Mouse (Mus musculus) hindbrain, embryonic 13.5 days (tissue): ENCODE measurements at regions not wholly inside any gene's neighbourhood (a gene's known extent, or its start where the extent isn't known, plus 50 kb on each side); places are given as distances from the start of the nearest gene placed in this dataset.
"Not testable (repeated sequence)": the region's sequence is repeated elsewhere in the genome, so short reads cannot be mapped to it uniquely, and the experiment has no call there.

Experiments used
- ATAC-seq: fragments of 200-750 bp; cut with Nextera tagmentation; 2 replicates; pipeline ENCODE4 v1.8.0; 2017; ENCODE audit warnings: moderate TSS enrichment; ENCODE audit not compliant: low FRiP score
- H3K27ac ChIP-seq: fragments of 300-500 bp; sonication (generic); 2 replicates; pipeline ENCODE4 v1.5.1; 2015; ENCODE audit warnings: inconsistent platforms, mild to moderate bottlenecking, moderate library complexity
- H3K27me3 ChIP-seq: fragments of 300-500 bp; sonication (generic); 2 replicates; pipeline ENCODE4 v1.6.1; 2015; ENCODE audit warnings: mild to moderate bottlenecking, inconsistent platforms
- H3K36me3 ChIP-seq: fragments of 300-500 bp; sonication (generic); 2 replicates; pipeline ENCODE4 v1.6.1; 2015; ENCODE audit warnings: mild to moderate bottlenecking, inconsistent platforms
- H3K4me1 ChIP-seq: fragments of 300-500 bp; sonication (generic); replicated peaks from 2 replicates; pipeline ENCODE4 v1.6.1; 2015; ENCODE audit warnings: inconsistent platforms
- H3K4me2 ChIP-seq: fragments of 300-500 bp; sonication (generic); 2 replicates; pipeline ENCODE4 v1.6.1; 2015; ENCODE audit warnings: inconsistent platforms, mild to moderate bottlenecking, moderate library complexity
- H3K4me3 ChIP-seq: fragments of 300-500 bp; sonication (generic); 2 replicates; pipeline ENCODE4 v1.5.1; 2015; ENCODE audit warnings: mild to moderate bottlenecking, inconsistent platforms
- H3K9ac ChIP-seq: fragments of 300-500 bp; sonication (generic); 2 replicates; pipeline ENCODE4 v1.6.1; 2015; ENCODE audit warnings: mild to moderate bottlenecking, inconsistent platforms
- H3K9me3 ChIP-seq: fragments of 300-500 bp; sonication (generic); 2 replicates; pipeline ENCODE4 v1.6.1; 2016; ENCODE audit warnings: inconsistent platforms
- WGBS: fragments of 180-500 bp; shearing (Covaris S2); methylation state at CpG from one replicate; pipeline ENCODE4 v1.1.7; 2015; 5-methylcytosine and 5-hydroxymethylcytosine counted together

DNA sequence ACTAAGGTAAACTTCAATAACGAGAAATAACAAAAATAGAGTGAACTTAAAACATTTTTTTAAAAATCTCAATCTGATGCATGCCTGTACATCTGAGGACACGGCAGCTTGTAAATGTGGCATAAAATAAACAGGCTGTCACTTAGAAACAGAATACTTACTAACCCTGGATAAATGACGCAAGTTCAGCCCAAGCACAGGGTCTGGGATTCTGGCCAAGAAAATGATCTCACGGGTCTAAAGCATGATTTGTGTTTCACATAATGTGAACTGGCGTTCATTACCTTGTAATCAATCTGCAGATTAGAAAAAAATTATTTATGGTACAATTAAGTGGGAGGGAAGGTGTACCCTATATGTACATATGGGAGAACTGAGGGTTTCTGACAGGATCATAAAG, 512.1 kb upstream of the Vrk2 start:
- ATAC-seq = no peak
- Histone ChIP-seq H3K4me1 (no peaks in the 10 kb centered on the region), H3K9me3 (no peaks in the 10 kb centered on the region), H3K27me3 (no peaks in the 10 kb centered on the region), H3K9ac (no peak overlapping the region), H3K4me3 (no peak overlapping the region), H3K4me2 (no peak overlapping the region), H3K36me3 (no peaks in the 10 kb centered on the region), H3K27ac (no peak overlapping the region)
- 69% methylated on average over 5 of the region's 5 CpGs for WGBS

DNA sequence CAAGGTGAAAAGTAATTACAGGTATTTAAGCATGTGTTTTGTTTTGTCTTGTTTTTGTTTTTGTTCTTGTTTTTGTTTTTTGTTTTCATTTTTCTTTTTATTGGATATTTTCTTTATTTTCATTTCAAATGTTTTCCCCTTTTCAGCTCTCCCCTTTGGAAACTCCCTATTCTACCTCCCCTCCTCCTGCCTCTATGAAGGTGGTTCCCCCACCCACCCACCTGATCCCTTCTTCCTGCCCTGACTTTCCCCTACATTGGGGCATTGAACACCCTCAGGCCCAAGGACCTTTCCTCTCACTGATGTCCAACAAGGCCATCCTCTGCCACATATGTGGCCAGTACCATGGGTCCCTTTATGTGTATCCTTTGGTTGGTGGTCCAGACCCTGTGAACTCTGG, 509.1 kb upstream of the Vrk2 start:
- H3K27me3 ChIP-seq = no peaks in the 10 kb centered on the region
- H3K27ac ChIP-seq = no peak overlapping the region
- H3K9ac ChIP-seq = no peak overlapping the region
- no peaks in the 10 kb centered on the region for H3K36me3 ChIP-seq
- no peak overlapping the region for H3K4me2 ChIP-seq
- no peak for ATAC-seq
- no peak overlapping the region for H3K4me3 ChIP-seq
- H3K4me1 ChIP-seq = no peaks in the 10 kb centered on the region
- no peaks in the 10 kb centered on the region for H3K9me3 ChIP-seq

DNA sequence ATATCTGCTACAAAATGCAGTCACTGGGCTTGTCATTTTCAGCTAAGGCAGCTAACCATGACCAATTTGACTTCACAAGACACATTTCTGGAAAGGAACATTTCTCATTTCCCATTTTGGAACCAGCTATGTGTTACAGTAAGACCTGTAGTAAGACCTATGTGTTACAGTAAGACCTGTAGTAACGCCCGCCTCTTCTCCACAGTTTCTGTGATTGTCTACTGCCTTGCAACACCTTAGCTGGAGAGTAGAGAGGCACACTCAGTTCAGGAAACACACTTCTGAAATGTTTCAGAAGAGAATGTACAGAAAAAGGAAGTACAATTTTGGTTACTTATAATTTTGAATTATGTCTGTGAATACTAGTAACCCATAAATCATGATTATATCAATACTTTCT, 508.2 kb upstream of the Vrk2 start:
- WGBS = 99% methylated on average over 2 of the region's 2 CpGs
- no peaks in the 10 kb centered on the region for H3K36me3 ChIP-seq
- H3K9me3 ChIP-seq = no peaks in the 10 kb centered on the region
- ATAC-seq = no peak
- H3K27ac ChIP-seq = no peak overlapping the region
- H3K9ac ChIP-seq = no peak overlapping the region
- H3K4me2 ChIP-seq = no peak overlapping the region
- no peak overlapping the region for H3K4me3 ChIP-seq
- H3K27me3 ChIP-seq = no peaks in the 10 kb centered on the region
- H3K4me1 ChIP-seq = no peaks in the 10 kb centered on the region

DNA sequence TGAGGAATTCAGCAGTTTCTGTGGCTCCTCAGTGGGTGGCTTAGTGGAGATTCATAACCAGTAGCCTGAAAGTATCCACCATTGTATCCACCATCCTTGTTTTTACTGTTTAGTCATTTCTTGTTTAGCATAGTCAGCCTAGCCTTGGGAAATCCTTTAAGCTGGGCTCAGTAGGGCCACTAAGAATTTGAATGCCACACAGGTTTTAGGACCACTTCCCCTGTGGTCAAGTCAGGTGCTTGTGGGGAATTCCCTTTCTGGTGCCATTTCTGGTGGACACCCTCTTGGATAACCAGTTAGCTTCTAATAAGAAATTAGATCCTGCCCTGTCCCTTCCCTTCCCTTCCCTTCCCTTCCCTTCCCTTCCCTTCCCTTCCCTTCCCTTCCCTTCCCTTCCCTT, 502.8 kb upstream of the Vrk2 start:
- no peaks in the 10 kb centered on the region for H3K36me3 ChIP-seq
- H3K27me3 ChIP-seq = no peaks in the 10 kb centered on the region
- H3K4me3 ChIP-seq = no peak overlapping the region
- no peaks in the 10 kb centered on the region for H3K9me3 ChIP-seq
- no peak overlapping the region for H3K9ac ChIP-seq
- no peak for ATAC-seq
- H3K4me2 ChIP-seq = no peak overlapping the region
- no peaks in the 10 kb centered on the region for H3K4me1 ChIP-seq
- no peak overlapping the region for H3K27ac ChIP-seq

DNA sequence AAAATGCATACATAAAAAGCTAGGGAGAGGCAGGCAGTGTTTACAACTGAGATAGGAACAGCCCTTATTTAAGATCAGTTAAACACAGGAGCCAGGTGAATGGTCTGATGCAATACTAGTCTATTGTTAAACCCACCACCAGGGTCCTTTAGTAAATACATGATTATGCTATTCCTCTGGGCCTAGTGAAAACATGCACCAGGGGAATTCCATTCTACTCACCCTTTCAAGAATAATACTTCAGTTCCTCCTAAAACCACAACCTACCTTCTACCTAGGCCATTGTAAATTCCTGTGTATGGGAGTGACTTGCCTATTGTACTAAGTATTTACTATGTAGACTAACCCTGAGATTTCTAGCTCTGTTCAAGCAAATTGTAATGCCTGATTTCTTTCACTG, 501.7 kb upstream of the Vrk2 start:
- H3K27ac ChIP-seq, H3K9ac ChIP-seq, ATAC-seq, H3K4me1 ChIP-seq, H3K36me3 ChIP-seq, H3K27me3 ChIP-seq, H3K4me3 ChIP-seq, H3K4me2 ChIP-seq, H3K9me3 ChIP-seq: not testable (repeated sequence)

DNA sequence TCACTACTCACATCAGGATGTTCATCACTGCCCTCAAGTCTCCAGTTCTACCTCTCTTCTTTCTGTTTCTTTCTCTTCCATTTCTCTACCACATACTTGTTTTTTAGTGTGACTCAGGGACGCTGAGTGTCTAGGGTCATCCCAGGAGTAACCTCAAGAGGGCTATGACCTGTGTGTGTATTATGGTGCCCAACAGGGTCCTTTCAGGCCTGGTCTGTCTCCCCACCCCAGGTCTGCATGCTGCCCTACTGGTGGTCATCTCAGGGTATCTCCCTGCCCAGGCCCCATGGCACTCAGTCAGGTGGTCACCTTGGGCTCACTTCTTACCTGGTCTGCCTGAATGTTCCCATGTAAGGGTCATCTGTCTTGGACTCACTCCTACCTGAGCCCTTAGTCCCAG, 492.7 kb upstream of the Vrk2 start:
- Histone ChIP-seq H3K4me1 (no peaks in the 10 kb centered on the region), H3K36me3 (no peaks in the 10 kb centered on the region), H3K4me3 (no peak overlapping the region), H3K9ac (no peak overlapping the region), H3K9me3 (no peaks in the 10 kb centered on the region), H3K27me3 (no peaks in the 10 kb centered on the region), H3K4me2 (no peak overlapping the region), H3K27ac (no peak overlapping the region)
- WGBS = 87% methylated on average over 1 of the region's 1 CpGs
- no peak for ATAC-seq

DNA sequence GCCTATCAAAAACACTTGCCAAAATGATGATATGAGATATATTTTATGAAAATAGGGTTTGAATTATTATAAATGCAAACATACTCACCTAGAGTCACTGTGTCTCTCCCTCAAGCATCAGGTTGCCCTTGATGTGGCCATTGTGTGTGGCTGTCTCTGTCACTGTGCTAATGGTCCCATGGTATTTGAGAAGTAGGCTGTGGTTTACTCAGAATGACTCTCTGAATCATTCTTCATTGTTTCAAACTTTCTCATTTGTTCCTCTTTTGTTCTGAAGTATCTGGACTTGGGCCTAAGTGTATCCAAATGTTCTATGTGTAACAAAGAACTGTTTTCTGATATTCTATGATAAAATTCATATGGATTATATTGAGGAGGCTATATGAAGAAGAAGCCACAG, 487.4 kb upstream of the Vrk2 start:
- no peak for ATAC-seq
- H3K4me1 ChIP-seq = no peaks in the 10 kb centered on the region

DNA sequence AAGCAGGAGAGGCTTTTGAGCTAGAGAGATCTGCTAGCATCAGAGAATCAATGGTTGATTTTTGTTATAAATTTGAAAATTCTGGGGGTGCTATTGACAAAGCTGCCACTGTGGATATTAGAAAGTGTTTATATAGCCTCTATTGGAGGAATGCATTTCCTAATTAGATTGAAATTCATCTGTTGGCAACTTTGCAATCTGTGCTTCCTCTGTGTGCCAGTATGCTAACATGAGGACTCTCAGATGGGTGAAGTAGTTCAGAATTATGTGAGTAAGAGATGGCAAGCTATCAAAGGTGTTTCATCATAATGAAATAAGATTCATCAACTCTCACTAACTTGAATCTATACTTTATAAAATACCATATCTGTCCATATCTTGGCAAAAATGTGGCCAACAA, 476.6 kb upstream of the Vrk2 start:
- no peaks in the 10 kb centered on the region for H3K4me1 ChIP-seq
- no peaks in the 10 kb centered on the region for H3K9me3 ChIP-seq
- H3K36me3 ChIP-seq = no peaks in the 10 kb centered on the region
- no peak overlapping the region for H3K4me3 ChIP-seq
- H3K4me2 ChIP-seq = no peak overlapping the region
- no peak overlapping the region for H3K9ac ChIP-seq
- ATAC-seq = no peak
- no peak overlapping the region for H3K27ac ChIP-seq
- H3K27me3 ChIP-seq = no peaks in the 10 kb centered on the region

More for the DNA sequence above, 487.4 kb upstream of the Vrk2 start:
- Histone ChIP-seq H3K27ac (no peak overlapping the region), H3K9ac (no peak overlapping the region), H3K9me3 (no peaks in the 10 kb centered on the region), H3K4me3 (no peak overlapping the region), H3K4me2 (no peak overlapping the region), H3K36me3 (no peaks in the 10 kb centered on the region), H3K27me3 (no peaks in the 10 kb centered on the region)

DNA sequence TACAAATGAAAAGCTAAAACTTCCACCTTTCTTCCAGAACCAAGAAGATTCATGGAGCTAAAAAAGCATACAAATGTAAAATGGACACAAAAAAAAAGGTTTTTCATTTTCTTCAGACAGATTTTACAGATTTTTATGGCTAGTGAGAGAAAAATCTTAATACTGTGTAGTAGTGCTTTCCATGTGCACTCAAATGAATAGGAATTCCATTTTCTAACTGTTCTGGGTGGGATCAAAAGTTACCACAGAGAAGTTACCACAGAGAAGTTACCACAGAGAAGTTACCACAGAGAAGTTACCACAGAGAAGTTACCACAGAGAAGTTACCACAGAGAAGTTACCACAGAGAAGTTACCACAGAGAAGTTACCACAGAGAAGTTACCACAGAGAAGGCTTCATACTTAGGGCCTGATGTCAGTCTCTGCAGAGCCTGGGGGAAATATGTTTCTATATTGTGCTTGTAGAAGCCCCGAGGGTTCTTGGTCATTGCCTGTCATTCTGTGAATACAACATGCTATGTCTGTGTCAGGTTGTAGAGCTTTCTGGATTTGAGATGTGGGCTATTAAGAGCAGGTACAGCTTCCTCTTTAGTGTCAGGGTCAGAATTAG, 433.5 kb upstream of the Vrk2 start:
- WGBS = 88% methylated on average over 1 of the region's 1 CpGs

DNA sequence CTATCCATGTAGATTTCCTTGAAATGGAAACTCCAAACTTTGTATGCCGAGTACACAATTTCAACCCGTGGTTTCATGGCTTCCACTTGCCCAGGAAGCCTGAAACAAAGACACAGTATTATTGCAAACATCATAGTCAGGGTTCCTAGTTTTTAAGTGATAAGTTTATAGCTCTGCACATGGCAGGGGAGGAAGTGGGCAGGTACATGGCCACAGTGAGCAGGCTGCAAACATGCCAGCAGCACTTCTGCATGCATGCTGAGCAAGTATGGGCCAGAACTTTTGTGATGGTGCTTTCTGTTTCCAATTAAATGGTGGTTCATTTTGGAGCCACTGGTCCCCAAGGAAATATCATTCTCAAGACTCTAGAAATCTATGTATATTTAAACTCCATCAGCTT, 431.7 kb upstream of the Vrk2 start:
- 81% methylated on average over 2 of the region's 2 CpGs for WGBS
- Histone ChIP-seq H3K27ac (no peak overlapping the region), H3K9me3 (no peaks in the 10 kb centered on the region), H3K36me3 (no peaks in the 10 kb centered on the region), H3K27me3 (no peaks in the 10 kb centered on the region), H3K4me2 (no peak overlapping the region), H3K4me1 (no peaks in the 10 kb centered on the region), H3K4me3 (no peak overlapping the region), H3K9ac (no peak overlapping the region)
- ATAC-seq = no peak

More for the DNA sequence above, 433.5 kb upstream of the Vrk2 start:
- Histone ChIP-seq H3K4me3 (no peak overlapping the region), H3K36me3 (no peaks in the 10 kb centered on the region), H3K9me3 (no peaks in the 10 kb centered on the region), H3K4me1 (no peaks in the 10 kb centered on the region), H3K27me3 (no peaks in the 10 kb centered on the region), H3K27ac (no peak overlapping the region), H3K9ac (no peak overlapping the region), H3K4me2 (no peak overlapping the region)
- no peak for ATAC-seq

DNA sequence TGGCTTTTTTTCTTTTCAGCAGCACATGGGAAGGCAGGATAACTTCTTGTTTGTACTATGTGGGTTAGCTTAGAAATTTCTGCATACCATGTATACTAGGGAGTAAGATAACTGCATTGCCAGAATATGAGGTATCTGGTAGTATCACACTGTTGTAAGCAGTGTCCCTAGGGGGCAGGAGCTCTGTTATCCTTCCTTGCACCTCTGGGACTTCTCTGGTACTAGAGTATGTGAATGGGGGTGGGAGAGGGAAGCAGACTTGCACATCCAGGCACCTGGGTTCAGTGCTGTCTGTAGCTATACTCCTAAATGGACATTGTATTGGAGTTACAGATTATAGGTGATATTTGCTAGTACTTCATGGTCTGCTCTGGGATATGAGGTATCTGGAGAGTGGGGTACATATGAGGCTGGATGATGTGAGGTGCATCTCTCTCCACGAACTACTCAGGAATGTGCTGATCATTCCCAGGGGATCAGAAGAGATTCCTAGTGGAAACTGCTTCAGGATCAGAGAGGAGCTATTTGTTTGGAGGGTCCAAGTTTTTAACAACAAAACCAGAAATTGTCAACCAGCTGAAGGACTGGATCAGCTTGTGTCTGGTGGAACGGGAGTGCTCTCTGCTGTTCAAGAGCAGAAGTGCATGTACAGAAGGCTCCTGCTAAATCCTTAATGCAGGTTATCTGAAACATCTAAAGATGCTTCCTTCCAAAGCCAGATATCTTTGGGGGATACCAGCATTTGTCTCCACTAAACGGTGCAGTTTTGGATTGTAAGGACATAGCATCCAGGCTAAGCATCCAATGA, 402.7 kb upstream of the Vrk2 start:
- H3K27ac ChIP-seq = no peak overlapping the region

DNA sequence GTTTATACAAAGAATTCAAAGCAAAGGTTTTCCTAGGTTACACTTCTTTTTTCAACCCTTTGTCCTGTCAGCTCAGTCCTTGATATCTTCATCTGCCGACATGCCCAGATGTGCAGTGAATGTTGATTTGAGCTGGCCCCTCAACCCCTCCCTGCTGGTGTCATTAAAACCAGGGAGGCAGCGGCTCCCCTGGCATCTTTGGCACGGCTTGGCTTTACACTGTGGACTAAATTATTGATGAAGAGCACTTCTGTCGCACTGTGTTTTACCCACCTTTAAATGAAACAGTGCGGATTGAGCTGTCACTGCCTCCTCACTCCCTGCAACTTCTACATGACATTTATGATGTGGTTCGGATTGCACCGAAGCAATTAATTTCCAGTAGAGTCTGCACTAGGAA, 387.4 kb upstream of the Vrk2 start:
- ATAC-seq = peak; percentile 83

More for the DNA sequence above, 402.7 kb upstream of the Vrk2 start:
- ATAC-seq = peak; percentile 75
- WGBS = 28% methylated on average over 3 of the region's 3 CpGs
- H3K36me3 ChIP-seq = no peaks in the 10 kb centered on the region
- no peak overlapping the region for H3K9ac ChIP-seq
- no peaks in the 10 kb centered on the region for H3K27me3 ChIP-seq
- H3K4me1 ChIP-seq = peaks cover 7% of the 10 kb centered on the region; the same call in 1 of the 2 replicates
- no peak overlapping the region for H3K4me2 ChIP-seq
- no peaks in the 10 kb centered on the region for H3K9me3 ChIP-seq
- H3K4me3 ChIP-seq = no peak overlapping the region

DNA sequence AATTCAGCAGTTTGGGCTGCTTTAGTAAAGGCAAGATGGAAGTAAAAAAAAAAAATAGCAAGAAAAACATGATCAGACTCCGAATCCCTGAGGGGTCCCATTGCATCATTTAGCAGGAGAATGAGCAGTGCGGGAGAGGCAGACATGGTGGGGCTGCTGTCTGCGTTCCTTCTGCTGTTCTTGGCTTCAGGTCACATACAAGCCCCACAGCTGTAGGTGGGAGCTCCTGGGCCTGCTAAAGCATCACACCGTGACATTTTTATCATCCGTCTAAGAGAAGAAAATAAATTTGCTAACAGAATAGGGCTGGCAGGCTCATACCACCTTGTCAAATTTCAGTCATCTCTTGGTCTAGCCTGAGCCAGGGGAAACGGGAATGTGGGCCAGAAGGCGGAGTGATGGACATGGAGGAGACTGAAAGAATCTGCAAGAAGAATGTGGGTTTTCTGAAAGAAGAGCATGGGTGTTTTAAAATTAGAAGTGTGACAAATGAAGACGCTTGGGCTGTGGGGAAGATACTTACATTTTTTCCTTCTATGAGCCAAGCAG, 378.8 kb upstream of the Vrk2 start:
- no peak overlapping the region for H3K27ac ChIP-seq
- H3K36me3 ChIP-seq = no peaks in the 10 kb centered on the region
- no peak overlapping the region for H3K4me3 ChIP-seq
- H3K4me2 ChIP-seq = no peak overlapping the region
- no peak for ATAC-seq
- 72% methylated on average over 8 of the region's 8 CpGs for WGBS
- no peaks in the 10 kb centered on the region for H3K4me1 ChIP-seq
- no peaks in the 10 kb centered on the region for H3K27me3 ChIP-seq
- no peak overlapping the region for H3K9ac ChIP-seq
- no peaks in the 10 kb centered on the region for H3K9me3 ChIP-seq

More for the DNA sequence above, 387.4 kb upstream of the Vrk2 start:
- Histone ChIP-seq H3K36me3 (no peaks in the 10 kb centered on the region), H3K4me3 (no peak overlapping the region), H3K27ac (peak overlapping the region; percentile 60), H3K4me2 (peak overlapping the region; percentile 18), H3K9ac (no peak overlapping the region), H3K9me3 (no peaks in the 10 kb centered on the region), H3K4me1 (0 out of 2 replicates have a peak, but pooled peaks cover 8% of the 10 kb centered on the region), H3K27me3 (no peaks in the 10 kb centered on the region)
- 36% methylated on average over 7 of the region's 7 CpGs for WGBS
